Mouse (Mus musculus): ENCODE results near the gene Rgcc.
A peak's percentile ranks its signal among the peaks of the same experiment; 100 is the strongest.

Gene Rgcc

GRCm38 (mm10) chr14:79301466-79301875, at the start of gene Rgcc:
TSS of gene Rgcc (minus strand) at chr14:79301645.
- peak; percentile 93 to 96 for DNase-seq

GRCm38 (mm10) chr14:79346384-79346783, 44.9 kb upstream of the Rgcc start:
- DNase-seq, result no peak

GRCm38 (mm10) chr14:79335613-79336012, 34.2 kb upstream of the Rgcc start:
- no peak for DNase-seq

DNA sequence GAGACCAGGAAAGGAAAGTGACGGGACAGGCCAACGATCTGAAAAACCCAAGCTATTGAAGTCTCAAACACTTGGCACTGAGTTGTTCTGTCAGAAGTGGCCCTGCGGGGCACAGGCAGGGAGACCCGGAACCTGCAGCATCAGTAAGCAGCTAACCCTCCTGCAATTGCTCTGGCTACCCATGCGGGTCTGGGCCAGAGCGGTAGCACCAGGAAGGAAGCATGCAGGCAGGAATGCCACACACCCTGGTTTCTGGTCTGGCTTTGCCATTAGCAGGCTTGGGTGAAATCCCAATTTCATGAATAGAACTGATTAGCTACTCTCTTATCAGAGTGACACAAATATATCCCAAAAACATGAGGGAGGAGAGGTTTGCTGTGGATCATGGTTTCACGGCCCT, 30.5 kb upstream of the Rgcc start:
- DNase-seq, result no peak

DNA sequence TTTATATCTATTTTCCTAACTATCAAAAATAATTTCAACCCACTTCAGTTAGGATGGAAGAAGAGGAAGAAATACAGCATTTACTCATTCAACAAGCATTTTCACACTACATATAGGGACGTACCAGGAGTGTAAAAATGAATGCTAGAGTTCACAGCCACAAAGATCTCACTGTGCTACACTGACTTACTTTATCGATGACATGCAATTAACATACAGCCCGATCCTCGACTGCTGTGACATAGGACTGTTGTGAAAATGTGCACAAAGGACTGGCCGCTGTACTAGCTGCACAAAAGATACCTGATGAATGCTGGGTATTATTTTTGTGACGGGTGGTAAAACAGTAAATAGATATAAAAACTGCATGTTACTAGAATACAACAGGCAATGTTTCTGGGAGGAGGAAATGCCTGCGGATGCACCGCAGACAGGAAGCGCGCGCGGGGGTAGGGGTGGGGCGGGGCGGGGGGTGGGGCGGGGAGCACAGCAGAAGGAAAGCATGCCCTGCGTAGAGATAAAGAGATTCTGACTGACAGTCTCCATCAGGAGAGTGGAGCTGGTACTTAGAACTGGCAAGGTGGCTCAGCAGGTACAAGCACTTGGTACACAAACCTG, 29.6 kb upstream of the Rgcc start:
- no peak for DNase-seq

GRCm38 (mm10) chr14:79327033-79327432, 25.6 kb upstream of the Rgcc start:
- peak in 1 of 2 experiments; percentile 22 for DNase-seq

DNA sequence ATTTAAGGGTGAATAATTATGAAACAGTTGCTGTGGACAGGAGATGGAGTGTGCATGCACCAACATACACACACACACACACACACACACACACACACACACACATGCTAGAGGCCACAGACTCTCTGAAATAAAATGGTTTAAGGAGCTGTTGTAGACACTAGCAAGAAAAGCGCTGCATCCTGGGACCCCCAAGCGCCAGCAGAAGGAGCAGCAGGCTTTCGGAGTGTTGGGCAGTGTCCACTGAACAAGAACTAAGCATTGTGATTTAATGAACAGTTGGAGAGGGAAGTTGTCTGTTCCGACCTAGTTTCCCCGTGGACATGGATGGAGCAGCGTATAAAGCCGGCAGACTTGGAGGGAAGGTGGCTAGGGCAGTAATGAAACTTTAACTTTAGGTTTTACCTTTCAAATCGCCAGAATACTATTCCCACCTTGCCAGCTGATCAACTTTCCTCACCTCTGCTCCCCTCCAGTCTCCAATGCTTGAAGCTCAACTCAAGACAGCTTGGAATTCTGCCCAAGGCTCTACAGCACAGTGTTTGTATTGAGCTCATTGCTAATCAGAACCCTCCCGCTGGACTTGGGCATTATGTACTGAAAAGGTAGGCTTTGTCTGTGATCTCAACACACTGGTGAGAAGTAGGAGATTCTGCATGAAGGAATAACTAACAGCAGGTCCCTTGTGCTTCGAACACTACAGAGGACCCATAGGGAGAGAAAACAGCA, 22.8 kb upstream of the Rgcc start:
- DNase-seq, result no peak

GRCm38 (mm10) chr14:79321881-79322280, 20.4 kb upstream of the Rgcc start:
- DNase-seq, result no peak

GRCm38 (mm10) chr14:79321152-79321551, 19.7 kb upstream of the Rgcc start:
- no peak for DNase-seq

- DNase-seq, result no peak
These were observed 16.2 kb upstream of the Rgcc start for GRCm38 (mm10) chr14:79317602-79318001.

DNA sequence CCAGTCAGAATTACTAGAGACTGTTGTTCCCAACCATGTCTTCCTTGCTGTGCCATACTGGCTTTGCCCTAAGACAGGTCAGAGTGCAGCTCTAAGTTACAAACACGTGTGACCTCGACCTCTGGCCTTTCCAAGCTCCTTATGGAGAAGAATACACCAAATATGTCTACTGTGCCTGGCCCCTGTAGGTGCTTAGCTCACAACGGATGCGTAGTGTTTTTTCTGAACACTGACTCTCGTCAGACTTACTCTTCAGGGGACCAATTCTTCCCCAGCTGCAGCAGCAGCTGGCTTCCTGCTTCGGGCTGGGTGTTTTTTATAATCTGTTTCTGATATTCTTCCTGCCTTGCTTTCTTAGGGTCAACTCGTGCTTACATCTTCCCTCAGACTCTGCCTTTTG, 14.4 kb upstream of the Rgcc start:
- no peak for DNase-seq

DNA sequence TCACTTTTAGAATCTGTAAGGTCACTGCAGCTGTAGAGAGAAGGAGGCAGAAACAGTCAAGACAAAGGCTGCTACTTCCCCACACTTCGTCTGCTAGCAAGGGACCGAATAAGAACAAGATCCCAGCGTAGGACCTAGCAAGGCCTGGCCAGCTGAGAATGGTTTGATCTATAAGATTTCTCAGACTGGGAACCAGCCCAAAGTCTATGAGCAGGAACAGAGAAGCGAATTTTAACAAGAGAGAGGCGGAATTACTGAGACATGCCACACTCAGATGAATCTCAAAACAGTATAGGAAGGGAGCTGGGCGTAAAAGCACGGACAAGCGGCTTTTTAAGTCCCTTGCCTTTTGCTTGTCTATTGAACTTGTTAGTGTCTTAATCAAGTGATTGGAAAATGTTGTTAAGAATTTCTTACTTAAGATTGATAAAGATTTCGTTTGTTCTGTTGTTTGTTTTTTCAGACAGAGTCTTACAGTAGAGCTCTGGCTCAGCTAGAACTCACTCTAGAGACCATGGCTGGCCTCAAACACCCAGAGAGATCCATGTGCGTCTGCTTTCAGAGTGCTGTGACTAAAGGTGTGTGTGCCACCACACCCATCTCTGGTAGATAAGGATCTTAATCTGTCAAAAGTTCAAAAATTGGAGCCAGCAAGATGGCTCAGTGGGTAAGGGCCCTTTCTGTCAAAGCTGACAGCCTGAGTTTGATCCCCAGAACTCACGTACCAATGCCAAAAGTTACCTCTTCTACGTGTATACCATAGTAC, 13.0 kb upstream of the Rgcc start:
- no peak for DNase-seq

- no peak for DNase-seq
These were observed 12.2 kb upstream of the Rgcc start for GRCm38 (mm10) chr14:79313439-79314175.

DNA sequence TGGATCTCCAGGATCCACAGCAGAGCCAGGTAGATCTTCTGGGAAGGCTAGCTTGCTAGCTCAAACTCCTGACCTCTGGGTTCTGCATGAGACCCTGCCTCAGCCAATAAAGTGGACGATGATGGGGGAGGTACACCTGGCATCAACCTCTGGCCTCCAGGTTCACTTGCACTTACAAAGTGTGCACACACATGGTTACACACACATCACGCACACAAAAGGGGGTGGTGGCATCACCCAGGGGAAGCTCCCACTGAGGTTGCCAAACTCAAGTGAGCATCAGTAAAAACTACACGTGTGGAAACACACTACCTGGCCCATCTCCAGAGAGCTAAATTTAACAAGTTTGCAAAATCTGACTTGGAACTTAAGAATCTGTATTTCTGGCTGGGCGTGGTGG, 11.3 kb upstream of the Rgcc start:
- no peak for DNase-seq

- DNase-seq, result no peak
These were observed 10.5 kb upstream of the Rgcc start for GRCm38 (mm10) chr14:79311918-79312454.

DNA sequence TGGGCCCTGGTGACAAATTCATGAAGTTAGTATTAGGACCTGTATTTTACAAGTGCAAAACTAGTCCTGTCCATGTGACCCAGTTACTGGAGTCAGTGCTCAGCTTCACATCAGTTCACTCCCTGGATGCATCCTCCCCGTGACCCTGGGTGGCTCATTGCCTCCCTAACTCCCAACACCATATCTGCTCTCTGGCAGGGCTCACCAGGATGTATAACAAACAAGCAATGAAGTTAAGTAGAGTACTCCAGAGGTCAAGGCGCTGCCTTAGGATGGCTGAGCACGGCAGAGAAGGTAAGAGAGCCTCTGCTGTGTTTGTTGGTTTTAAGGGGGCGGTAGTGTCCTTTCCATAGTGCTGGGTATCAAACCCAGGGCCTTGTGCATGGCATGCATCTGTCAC, 7.7 kb upstream of the Rgcc start:
- DNase-seq, result no peak

GRCm38 (mm10) chr14:79308364-79308763, 6.9 kb upstream of the Rgcc start:
- no peak for DNase-seq

- DNase-seq, result no peak
These were observed 6.5 kb upstream of the Rgcc start for GRCm38 (mm10) chr14:79307908-79308307.

- DNase-seq, result no peak
These were observed 5.7 kb upstream of the Rgcc start for GRCm38 (mm10) chr14:79307138-79307537.

DNA sequence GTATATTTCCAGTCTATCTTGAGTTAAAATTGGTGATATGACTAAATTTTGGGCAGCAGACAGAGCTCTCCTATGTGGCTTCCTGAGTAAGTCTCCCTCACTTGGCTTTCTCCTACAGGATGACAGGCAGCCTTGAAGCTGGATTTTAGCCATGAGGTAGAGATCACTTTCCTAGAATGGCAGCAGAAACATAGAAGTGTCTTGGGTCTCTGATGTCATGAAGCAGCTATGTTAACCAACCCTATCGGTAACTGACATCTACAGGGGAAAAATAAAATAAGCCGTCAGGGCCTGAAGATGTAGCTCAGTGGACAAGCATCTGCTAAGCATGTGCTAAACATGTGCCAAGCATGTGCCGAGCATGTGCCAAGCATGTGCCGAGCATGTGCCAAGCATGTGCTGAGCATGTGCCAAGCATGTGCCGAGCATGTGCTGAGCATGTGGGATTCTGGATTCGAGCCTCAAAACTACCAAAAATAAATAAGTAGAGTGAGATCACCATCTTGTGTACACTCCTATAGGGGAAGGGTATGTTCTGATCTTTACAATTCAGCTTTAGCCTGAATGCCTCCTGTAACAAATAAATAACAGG, 3.5 kb upstream of the Rgcc start:
- no peak for DNase-seq

- no peak for DNase-seq
These were observed 1.7 kb upstream of the Rgcc start for GRCm38 (mm10) chr14:79303150-79303549.

DNA sequence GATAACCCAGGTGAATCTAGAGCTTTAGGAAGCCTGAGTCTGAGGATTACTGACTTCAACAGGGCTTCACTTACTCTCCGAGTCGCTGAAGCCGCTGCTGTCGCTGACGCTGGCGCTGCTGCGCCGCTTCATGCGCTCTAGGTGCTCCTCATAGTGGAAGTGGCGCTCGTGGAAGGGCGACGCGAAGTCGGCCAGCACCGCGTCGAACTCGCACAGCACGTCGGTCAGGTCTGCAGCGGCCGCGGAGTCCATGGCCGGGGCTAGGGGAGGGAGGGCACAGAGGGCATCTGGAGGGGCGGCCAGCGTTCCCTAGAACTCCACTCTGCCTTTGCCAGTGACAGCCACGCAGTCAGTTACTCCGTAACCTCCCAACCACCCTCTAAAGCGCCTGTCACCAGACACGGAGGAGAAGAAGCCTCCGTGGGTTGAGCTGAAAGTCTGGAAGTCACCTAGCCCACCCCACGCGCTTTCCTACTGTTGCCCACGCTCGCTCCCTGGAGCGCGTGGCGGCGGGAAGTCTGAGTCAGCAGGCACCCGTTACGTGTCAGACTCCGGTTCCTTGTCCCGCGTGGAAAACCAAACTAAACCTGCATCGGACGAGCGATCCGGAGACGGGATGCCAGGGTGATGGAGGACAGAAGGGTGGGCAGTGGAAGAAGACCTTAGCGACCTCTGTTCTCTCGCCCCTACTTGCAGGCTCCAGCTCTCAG, 649 bp downstream of the Rgcc start:
- DNase-seq, result peak; percentile 20 to 30
